Mouse (Mus musculus): Measurements from ENCODE around the gene Rnf41.

Rnf41 gene

GRCm38 (mm10) chr10:128388941-128389340 is 22.5 kb upstream of the Rnf41 start:
- no peak for DNase-seq

- no peak for DNase-seq
Observed at GRCm38 (mm10) chr10:128389570-128389969, 21.9 kb upstream of the Rnf41 start.

- no peak for DNase-seq
Observed at GRCm38 (mm10) chr10:128390366-128390765, 21.1 kb upstream of the Rnf41 start.

- DNase-seq, result no peak
Observed at GRCm38 (mm10) chr10:128391850-128392249, 19.6 kb upstream of the Rnf41 start.

GRCm38 (mm10) chr10:128396017-128396673 is 15.3 kb upstream of the Rnf41 start:
- DNase-seq, result no peak

- no peak for DNase-seq
Observed at GRCm38 (mm10) chr10:128396716-128397264, 14.7 kb upstream of the Rnf41 start.

- no peak for DNase-seq
Observed at GRCm38 (mm10) chr10:128397466-128397865, 14.0 kb upstream of the Rnf41 start.

- no peak for DNase-seq
Observed at GRCm38 (mm10) chr10:128400338-128400737, 11.1 kb upstream of the Rnf41 start.

- DNase-seq, result no peak
Observed at GRCm38 (mm10) chr10:128401056-128401455, 10.4 kb upstream of the Rnf41 start, which contains the start of gene Slc39a5. Gene Slc39a5 (minus strand): TSS chr10:128401229.

- no peak for DNase-seq
Observed at GRCm38 (mm10) chr10:128401638-128402037, 9.8 kb upstream of the Rnf41 start.

GRCm38 (mm10) chr10:128403931-128404330 is 7.5 kb upstream of the Rnf41 start:
- no peak for DNase-seq

- peak; percentile 47 for DNase-seq
Observed at GRCm38 (mm10) chr10:128408591-128409535, 2.6 kb upstream of the Rnf41 start.

- DNase-seq, result peak; percentile 98
Observed at GRCm38 (mm10) chr10:128409692-128410559, 1.5 kb upstream of the Rnf41 start.

GRCm38 (mm10) chr10:128410560-128410845 is 954 bp upstream of the Rnf41 start:
- no peak for DNase-seq

GRCm38 (mm10) chr10:128412055-128412381 is 561 bp downstream of the Rnf41 start:
- DNase-seq, result no peak

GRCm38 (mm10) chr10:128412558-128412957 is 1.1 kb downstream of the Rnf41 start:
- DNase-seq, result no peak

GRCm38 (mm10) chr10:128413076-128413475 is 1.6 kb downstream of the Rnf41 start:
- DNase-seq, result no peak

- no peak for DNase-seq
Observed at GRCm38 (mm10) chr10:128414848-128415247, 3.4 kb downstream of the Rnf41 start.

- no peak for DNase-seq
Observed at GRCm38 (mm10) chr10:128422426-128422825, 11.0 kb downstream of the Rnf41 start.

GRCm38 (mm10) chr10:128424604-128425003 is 13.1 kb downstream of the Rnf41 start:
- no peak for DNase-seq

- DNase-seq, result no peak
Observed at GRCm38 (mm10) chr10:128425260-128425659, 13.8 kb downstream of the Rnf41 start.

GRCm38 (mm10) chr10:128429052-128429451 is 17.6 kb downstream of the Rnf41 start:
- no peak for DNase-seq

- DNase-seq, result no peak
Observed at GRCm38 (mm10) chr10:128429454-128429853, 18.0 kb downstream of the Rnf41 start.

Measured in right cerebral cortex, adult 18-20 months (tissue).